Mouse (Mus musculus): ENCODE data around the gene Zfp651. TPM values are rescaled to one million over a fixed set of nuclear protein-coding genes. Genes with fewer than 3 reads are reported as not detected.

Zfp651 gene
- polyA plus RNA-seq, 1 experiment from 2014 or later, result 4.8 TPM

Other genes starting within 250 kb of the Zfp651 start
- gene Lyzl4, start 117.2 kb upstream of the Zfp651 start, polyA plus RNA-seq (2016; fragmentation: Nextera tagmentation; extraction: Ambion mirVana), result not detected in 2 replicates
- 0.27 and 0.33 TPM in 2 replicates for gene Vipr1, start 116.6 kb upstream of the Zfp651 start, polyA plus RNA-seq (2016; fragmentation: Nextera tagmentation; extraction: Ambion mirVana)
- gene Sec22c, start 53.8 kb upstream of the Zfp651 start, polyA plus RNA-seq (2016; fragmentation: Nextera tagmentation; extraction: Ambion mirVana), result 15.3 and 18.6 TPM in 2 replicates
- gene Ss18l2, start 49.0 kb upstream of the Zfp651 start, polyA plus RNA-seq (2016; fragmentation: Nextera tagmentation; extraction: Ambion mirVana), result 85.3 and 87.5 TPM in 2 replicates
- gene Nktr, start 40.2 kb upstream of the Zfp651 start, polyA plus RNA-seq (2016; fragmentation: Nextera tagmentation; extraction: Ambion mirVana), result 52.9 and 60.5 TPM in 2 replicates
- 0.12 TPM in 1 of 2 replicates, not detected in the other for gene Klhl40, start 18.3 kb downstream of the Zfp651 start, polyA plus RNA-seq (2016; fragmentation: Nextera tagmentation; extraction: Ambion mirVana)
- not detected in 2 replicates for gene Hhatl, start 33.2 kb downstream of the Zfp651 start, polyA plus RNA-seq (2016; fragmentation: Nextera tagmentation; extraction: Ambion mirVana)
- gene Ccdc13, start 80.1 kb downstream of the Zfp651 start, polyA plus RNA-seq (2016; fragmentation: Nextera tagmentation; extraction: Ambion mirVana), result 2.6 and 2.7 TPM in 2 replicates
- gene Higd1a, start 99.0 kb downstream of the Zfp651 start, polyA plus RNA-seq (2016; fragmentation: Nextera tagmentation; extraction: Ambion mirVana), result 229 and 238 TPM in 2 replicates
- 0.42 and 0.50 TPM in 2 replicates for gene Ackr2, start 139.0 kb downstream of the Zfp651 start, polyA plus RNA-seq (2016; fragmentation: Nextera tagmentation; extraction: Ambion mirVana)
- not detected in 2 replicates for gene Cyp8b1, start 157.0 kb downstream of the Zfp651 start, polyA plus RNA-seq (2016; fragmentation: Nextera tagmentation; extraction: Ambion mirVana)
- gene Fam198a, start 191.7 kb downstream of the Zfp651 start, polyA plus RNA-seq (2016; fragmentation: Nextera tagmentation; extraction: Ambion mirVana), result 0.41 and 0.58 TPM in 2 replicates
- 12.5 and 13.6 TPM in 2 replicates for gene Pomgnt2, start 237.8 kb downstream of the Zfp651 start, polyA plus RNA-seq (2016; fragmentation: Nextera tagmentation; extraction: Ambion mirVana)

Data from forebrain, embryonic 10.5 days (tissue).